Mouse (Mus musculus): ENCODE results near the gene Arhgef11.
"Not testable (repeated sequence)": the region's sequence is repeated elsewhere in the genome, so short reads cannot be mapped to it uniquely, and the experiment has no call there.

- TF ChIP-seq CTCF (IDR thresholded peaks at IDR 0.05; ENCODE audit: low read depth, low read length); POLR2A (IDR thresholded peaks at IDR 0.05; ENCODE audit: borderline replicate concordance, low read depth, low read length): not testable (repeated sequence)
These were observed 16.3 kb upstream of the Arhgef11 start for GRCm38 (mm10) chr3:87601077-87601476.

Measured in bone marrow macrophage, adult 2 months (primary cell).